Mouse (Mus musculus): ENCODE data around the gene Cntnap1. TPM values are rescaled to one million over a fixed set of nuclear protein-coding genes. Genes with fewer than 3 reads are reported as not detected.
"Not testable (repeated sequence)": the region's sequence is repeated elsewhere in the genome, so short reads cannot be mapped to it uniquely, and the experiment has no call there.

The Cntnap1 gene
- polyA plus RNA-seq, 1 experiment from 2014 or later: 0.12 TPM

GRCm38 (mm10) chr11:101155151-101155550, 15.2 kb upstream of the Cntnap1 start:
- Histone ChIP-seq H3K27me3 (ENCODE audit: poor library complexity, severe bottlenecking) (peaks cover 36% of the 10 kb centered on the region), H3K9me3 (no peaks in the 10 kb centered on the region), H3K4me1 (peaks cover 20% of the 10 kb centered on the region), H3K4me3 (no peak overlapping the region), H3K27ac (no peak overlapping the region), H3K36me3 (replicated peaks) (no peaks in the 10 kb centered on the region)
- no peak for DNase-seq (ENCODE audit: extremely low spot score, low spot score)
- WGBS: 73% methylated on average over 6 of the region's 6 CpGs

DNA sequence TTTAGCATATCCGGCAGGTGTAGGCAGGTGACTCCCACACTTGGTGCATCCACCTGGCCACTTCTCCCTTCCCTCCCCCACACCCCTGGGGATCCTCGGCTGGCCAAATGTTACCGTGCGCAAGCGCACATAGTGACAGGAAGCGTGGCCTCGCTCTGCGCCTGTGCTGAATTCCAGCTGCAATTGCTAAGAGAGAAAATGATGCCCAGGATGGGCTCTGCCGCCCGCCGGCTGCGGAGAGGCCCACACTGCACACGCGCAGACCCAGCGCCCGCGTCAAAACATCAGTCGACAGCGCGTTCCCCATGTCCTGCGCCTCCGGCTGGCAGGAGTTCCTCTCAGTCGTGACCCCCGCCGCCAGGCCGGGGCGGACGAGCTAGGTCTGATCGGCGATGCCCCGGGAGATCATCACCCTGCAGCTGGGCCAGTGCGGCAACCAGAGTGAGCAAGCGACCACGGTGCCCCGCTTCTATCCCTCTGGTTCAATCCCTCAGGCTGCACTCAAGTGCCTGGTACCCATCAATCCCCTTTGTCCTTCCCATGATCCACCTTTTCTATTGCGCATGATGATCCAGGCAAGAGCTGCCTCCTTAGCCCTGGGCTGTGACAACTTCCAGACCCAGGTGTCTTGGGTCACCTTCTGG, 14.5 kb upstream of the Cntnap1 start, which contains the start of gene Tubg2:
Tubg2 (plus strand) TSS at position 180 of the 644 bp plus-strand sequence.
- peak; percentile 62 for DNase-seq (ENCODE audit: extremely low spot score, low spot score)
- WGBS: 2% methylated on average over 36 of the region's 36 CpGs
- Histone ChIP-seq H3K27ac (peak within 1 kb of the TSS; percentile 79), H3K4me1 (peaks cover 20% of the 10 kb centered on the region), H3K9me3 (no peaks in the 10 kb centered on the region), H3K36me3 (replicated peaks) (no peaks in the 10 kb centered on the region), H3K4me3 (peak within 1 kb of the TSS; percentile 52), H3K27me3 (ENCODE audit: poor library complexity, severe bottlenecking) (peaks cover 37% of the 10 kb centered on the region)

- DNase-seq (ENCODE audit: extremely low spot score, low spot score); H3K4me3 ChIP-seq; H3K36me3 ChIP-seq (replicated peaks); H3K9me3 ChIP-seq; H3K27ac ChIP-seq: not testable (repeated sequence)
- H3K4me1 ChIP-seq: peaks cover 44% of the 10 kb centered on the region
- WGBS: 82% methylated on average over 10 of the region's 10 CpGs
- H3K27me3 ChIP-seq (ENCODE audit: poor library complexity, severe bottlenecking): peaks cover 74% of the 10 kb centered on the region
Observed at GRCm38 (mm10) chr11:101160151-101160550, 10.2 kb upstream of the Cntnap1 start.

GRCm38 (mm10) chr11:101160981-101161505, 9.3 kb upstream of the Cntnap1 start:
- 76% methylated on average over 8 of the region's 8 CpGs for WGBS
- peaks cover 39% of the 10 kb centered on the region for H3K4me1 ChIP-seq
- peaks cover 74% of the 10 kb centered on the region for H3K27me3 ChIP-seq (ENCODE audit: poor library complexity, severe bottlenecking)

DNA sequence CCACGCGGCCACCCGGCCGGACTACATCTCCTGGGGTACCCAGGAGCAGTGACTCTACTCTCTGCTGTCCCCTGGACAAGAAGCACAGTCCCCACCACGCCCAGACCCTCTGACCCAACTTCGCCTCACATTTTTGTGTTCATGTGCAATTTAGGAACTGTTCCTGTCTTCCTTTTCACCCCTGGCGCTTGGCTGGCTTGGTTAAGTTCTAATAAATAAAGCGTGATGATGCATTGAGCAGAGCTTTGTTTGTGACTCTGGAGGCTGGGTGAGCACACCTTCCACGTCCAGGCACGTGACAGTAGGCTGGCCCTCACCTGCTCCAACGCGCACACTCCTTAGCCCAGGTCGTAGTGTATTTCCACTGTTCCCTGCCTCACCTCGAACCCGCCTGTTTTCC, 8.8 kb upstream of the Cntnap1 start:
- H3K9me3 ChIP-seq: no peaks in the 10 kb centered on the region
- H3K4me3 ChIP-seq: no peak overlapping the region
- no peak overlapping the region for H3K27ac ChIP-seq
- peaks cover 37% of the 10 kb centered on the region for H3K4me1 ChIP-seq
- DNase-seq (ENCODE audit: extremely low spot score, low spot score): no peak
- H3K27me3 ChIP-seq (ENCODE audit: poor library complexity, severe bottlenecking): peaks cover 74% of the 10 kb centered on the region
- H3K36me3 ChIP-seq (replicated peaks): peaks cover 14% of the 10 kb centered on the region; the same call in 1 of the 2 replicates
- WGBS: 87% methylated on average over 15 of the region's 15 CpGs

More at GRCm38 (mm10) chr11:101160981-101161505, 9.3 kb upstream of the Cntnap1 start:
- H3K36me3 ChIP-seq (replicated peaks); H3K4me3 ChIP-seq; H3K27ac ChIP-seq; H3K9me3 ChIP-seq; DNase-seq (ENCODE audit: extremely low spot score, low spot score): not testable (repeated sequence)

GRCm38 (mm10) chr11:101162301-101162700, 8.0 kb upstream of the Cntnap1 start:
- H3K27ac ChIP-seq: no peak overlapping the region
- peaks cover 20% of the 10 kb centered on the region for H3K36me3 ChIP-seq (replicated peaks)
- 55% methylated on average over 5 of the region's 5 CpGs for WGBS
- H3K9me3 ChIP-seq: no peaks in the 10 kb centered on the region
- DNase-seq (ENCODE audit: extremely low spot score, low spot score): no peak
- H3K4me1 ChIP-seq: peaks cover 35% of the 10 kb centered on the region
- H3K27me3 ChIP-seq (ENCODE audit: poor library complexity, severe bottlenecking): peaks cover 76% of the 10 kb centered on the region
- H3K4me3 ChIP-seq: no peak overlapping the region

- Histone ChIP-seq H3K4me3 (no peak overlapping the region), H3K9me3 (no peaks in the 10 kb centered on the region), H3K27me3 (ENCODE audit: poor library complexity, severe bottlenecking) (peaks cover 76% of the 10 kb centered on the region), H3K27ac (no peak overlapping the region), H3K4me1 (peaks cover 38% of the 10 kb centered on the region), H3K36me3 (replicated peaks) (peaks cover 24% of the 10 kb centered on the region)
- 55% methylated on average over 5 of the region's 5 CpGs for WGBS
- DNase-seq (ENCODE audit: extremely low spot score, low spot score): no peak
Observed at GRCm38 (mm10) chr11:101162772-101163171, 7.6 kb upstream of the Cntnap1 start.

GRCm38 (mm10) chr11:101163476-101164350, 6.6 kb upstream of the Cntnap1 start:
- no peak for DNase-seq (ENCODE audit: extremely low spot score, low spot score)
- Histone ChIP-seq H3K36me3 (replicated peaks) (peaks cover 28% of the 10 kb centered on the region), H3K27ac (0 out of 2 replicates have a peak overlapping the region, but pooled peaks have one; percentile 22), H3K4me3 (peak overlapping the region; percentile 43), H3K27me3 (ENCODE audit: poor library complexity, severe bottlenecking) (peaks cover 80% of the 10 kb centered on the region), H3K9me3 (no peaks in the 10 kb centered on the region), H3K4me1 (peaks cover 40% of the 10 kb centered on the region)
- 5% methylated on average over 49 of the region's 49 CpGs for WGBS

DNA sequence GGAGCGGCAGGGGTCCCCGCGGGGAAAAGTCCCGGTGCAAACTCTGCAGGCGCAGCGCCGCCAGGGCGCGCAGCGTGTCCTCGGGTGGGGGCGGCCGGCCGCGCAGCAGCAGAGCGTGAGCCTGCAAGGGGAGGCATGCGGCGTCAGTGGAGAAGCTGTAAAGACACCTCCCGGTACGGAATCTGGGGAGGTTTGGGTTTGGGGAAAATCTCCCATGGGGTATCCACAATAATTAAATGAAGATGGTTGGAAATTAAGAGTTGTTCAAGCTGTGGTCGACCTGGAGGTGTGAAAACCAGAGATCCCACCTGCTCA, 6.0 kb upstream of the Cntnap1 start:
- H3K27ac ChIP-seq: 0 out of 2 replicates have a peak overlapping the region, but pooled peaks have one; percentile 22
- WGBS: 2% methylated on average over 21 of the region's 21 CpGs
- peaks cover 46% of the 10 kb centered on the region for H3K4me1 ChIP-seq
- H3K27me3 ChIP-seq (ENCODE audit: poor library complexity, severe bottlenecking): peaks cover 86% of the 10 kb centered on the region
- peaks cover 28% of the 10 kb centered on the region for H3K36me3 ChIP-seq (replicated peaks)
- no peaks in the 10 kb centered on the region for H3K9me3 ChIP-seq
- DNase-seq (ENCODE audit: extremely low spot score, low spot score): no peak
- peak overlapping the region; percentile 43 for H3K4me3 ChIP-seq

GRCm38 (mm10) chr11:101164677-101165580, 5.4 kb upstream of the Cntnap1 start:
- Histone ChIP-seq H3K4me1 (peaks cover 52% of the 10 kb centered on the region), H3K27me3 (ENCODE audit: poor library complexity, severe bottlenecking) (peaks cover 92% of the 10 kb centered on the region), H3K9me3 (no peaks in the 10 kb centered on the region), H3K27ac (no peak overlapping the region), H3K36me3 (replicated peaks) (peaks cover 28% of the 10 kb centered on the region), H3K4me3 (peak overlapping the region; percentile 43)
- WGBS: 6% methylated on average over 35 of the region's 35 CpGs
- no peak for DNase-seq (ENCODE audit: extremely low spot score, low spot score)

GRCm38 (mm10) chr11:101166357-101166756, 4.0 kb upstream of the Cntnap1 start:
- no peak overlapping the region for H3K4me3 ChIP-seq
- H3K36me3 ChIP-seq (replicated peaks): peaks cover 28% of the 10 kb centered on the region
- no peak overlapping the region for H3K27ac ChIP-seq
- no peak for DNase-seq (ENCODE audit: extremely low spot score, low spot score)
- WGBS: 34% methylated on average over 14 of the region's 14 CpGs
- H3K4me1 ChIP-seq: peaks cover 66% of the 10 kb centered on the region
- peaks cover 99% of the 10 kb centered on the region for H3K27me3 ChIP-seq (ENCODE audit: poor library complexity, severe bottlenecking)
- H3K9me3 ChIP-seq: no peaks in the 10 kb centered on the region

Data from forebrain, embryonic 10.5 days (tissue).